Mouse (Mus musculus) ZHBTc4 (cell line): ENCODE measurements around the gene Prkcsh.

Source experiments
- DNase-seq: peaks from one replicate; pipeline ENCODE4 v3.0.0-alpha.2; 2011; ENCODE audit warnings: low read depth, low spot score

Prkcsh gene

GRCm38 (mm10) chr9:22002194-22003162 is at the start of gene Prkcsh, which contains the start of gene Ccdc151:
TSS of gene Prkcsh (plus strand) at chr9:22002806.
TSS of gene Ccdc151 (minus strand) at chr9:22002634.
- peak; percentile 100 for DNase-seq

- no peak for DNase-seq
Measured at GRCm38 (mm10) chr9:21953600-21953999, 49.0 kb upstream of the Prkcsh start.

DNA sequence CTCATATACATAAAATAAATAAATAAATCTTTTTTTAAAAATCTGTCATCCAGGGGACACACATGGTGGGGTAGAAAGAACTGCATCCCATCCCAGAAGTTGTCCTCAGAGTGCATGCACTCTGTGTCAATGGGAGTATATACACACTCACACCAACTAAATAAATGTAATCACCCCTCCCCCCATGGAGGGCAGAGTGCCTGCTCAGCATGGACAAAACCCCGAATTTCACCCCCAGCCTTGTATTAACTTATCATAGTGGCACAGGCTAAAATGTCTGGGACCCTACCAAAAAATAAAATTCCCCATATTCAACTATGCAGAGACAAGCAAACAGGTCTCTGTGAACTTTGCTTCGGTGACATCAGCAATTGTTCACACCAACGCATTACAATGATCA is 48.0 kb upstream of the Prkcsh start:
- no peak for DNase-seq

DNA sequence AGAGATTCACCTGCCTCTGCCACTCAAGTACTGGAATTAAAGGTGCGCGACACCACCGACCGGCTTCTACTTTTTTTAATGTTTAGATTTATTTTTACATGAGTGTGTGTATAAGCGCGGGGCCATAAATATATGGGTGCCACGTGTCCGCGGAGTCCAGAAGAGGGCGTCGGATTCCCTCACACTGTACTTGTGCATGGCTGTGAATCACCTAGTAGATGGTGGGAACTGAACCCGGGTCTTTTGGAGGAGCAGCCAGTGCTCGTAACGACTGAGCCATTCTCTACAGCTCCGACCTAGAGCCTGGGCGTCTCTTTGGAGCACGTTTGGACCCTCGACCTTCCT is 47.4 kb upstream of the Prkcsh start:
- no peak for DNase-seq

GRCm38 (mm10) chr9:21955570-21956281 is 46.9 kb upstream of the Prkcsh start, which contains the start of gene Swsap1:
TSS of gene Swsap1 (plus strand) at chr9:21955755.
- DNase-seq: peak; percentile 98

GRCm38 (mm10) chr9:21958372-21958771 is 44.2 kb upstream of the Prkcsh start:
- DNase-seq: no peak

GRCm38 (mm10) chr9:21959244-21959643 is 43.4 kb upstream of the Prkcsh start:
- no peak for DNase-seq

GRCm38 (mm10) chr9:21960135-21960534 is 42.5 kb upstream of the Prkcsh start:
- no peak for DNase-seq

DNA sequence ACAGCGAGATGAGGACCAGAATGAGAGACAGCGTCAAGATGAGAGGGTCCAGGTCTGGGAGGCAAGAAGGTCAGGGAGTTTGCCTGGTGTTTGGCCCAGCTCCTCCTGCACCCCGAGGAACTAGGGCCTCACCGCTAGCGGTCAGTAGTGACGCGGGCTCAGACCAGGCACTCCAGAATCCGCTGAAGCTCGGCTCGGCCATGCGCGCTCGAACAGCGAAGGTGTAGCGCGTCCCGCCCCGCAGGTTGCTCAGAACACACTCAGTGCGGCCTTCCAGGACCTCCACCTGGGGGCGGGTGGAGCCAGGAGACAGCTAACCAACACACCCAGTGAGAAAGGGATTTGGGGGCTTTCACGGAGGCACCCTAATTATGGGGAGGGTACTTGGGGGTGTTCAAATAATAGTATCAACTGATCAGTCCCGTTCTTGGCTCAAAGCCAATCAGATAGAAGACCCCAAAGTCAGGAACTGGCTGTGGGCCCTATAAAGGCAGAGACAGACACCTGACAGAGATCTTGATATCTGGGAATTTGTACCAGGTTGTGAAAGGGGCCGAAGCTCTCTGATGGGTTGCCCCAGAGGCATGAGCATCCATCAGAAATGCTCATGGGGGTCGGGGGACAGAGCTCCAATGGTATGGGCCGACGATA is 41.9 kb upstream of the Prkcsh start:
- DNase-seq: no peak

DNA sequence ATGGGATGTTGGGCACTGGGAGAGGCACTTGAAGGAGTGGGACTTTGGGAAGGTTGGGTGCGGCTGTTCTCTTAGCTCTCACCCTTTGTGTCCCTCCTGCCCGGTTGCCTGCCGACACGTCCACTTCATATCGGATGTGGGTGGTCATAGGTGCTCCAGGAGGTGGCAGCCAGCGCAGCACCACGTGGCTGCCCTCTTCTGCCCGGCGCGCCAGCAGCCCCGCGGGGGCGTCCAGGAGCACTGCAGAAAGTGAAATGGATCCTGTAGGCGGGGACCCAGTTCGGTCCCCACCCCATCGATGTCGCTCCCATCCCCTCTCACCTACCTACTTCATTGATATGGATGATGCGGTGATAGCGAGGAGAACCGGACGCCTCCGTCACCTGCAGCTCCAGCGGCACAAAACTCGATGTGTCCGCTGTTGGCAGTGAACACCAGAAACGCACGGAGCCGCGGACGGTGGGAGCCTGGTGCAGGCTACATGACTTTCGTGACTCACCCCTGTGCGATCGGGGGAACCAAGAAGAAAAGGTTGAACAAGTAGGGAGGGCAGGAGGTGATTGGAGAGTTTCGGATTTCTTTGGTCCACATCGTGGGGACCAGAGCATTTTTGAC is 41.1 kb upstream of the Prkcsh start:
- DNase-seq: no peak

- DNase-seq: no peak
Measured at GRCm38 (mm10) chr9:21962010-21962409, 40.6 kb upstream of the Prkcsh start.

GRCm38 (mm10) chr9:21962416-21963059 is 40.1 kb upstream of the Prkcsh start:
- peak; percentile 81 for DNase-seq

DNA sequence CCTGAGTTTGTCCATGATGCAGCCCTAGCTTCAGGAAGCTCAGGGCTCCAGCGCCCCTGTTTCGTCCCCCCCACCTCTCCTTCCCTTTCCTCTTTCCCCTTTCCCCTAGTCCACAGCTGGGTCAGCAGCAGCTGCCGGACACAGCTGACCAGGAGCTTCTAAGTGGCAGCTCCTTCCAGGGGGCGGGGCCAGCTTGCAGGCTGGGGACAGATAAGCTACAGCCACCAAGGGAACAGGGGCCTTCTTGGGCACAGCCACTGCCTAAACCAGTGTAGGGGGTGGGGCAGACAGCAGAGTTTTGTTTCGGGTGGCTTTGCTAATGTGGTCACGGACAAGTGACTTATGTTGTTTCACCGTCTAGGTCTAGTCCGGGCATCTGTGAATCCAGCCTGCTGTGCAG is 39.2 kb upstream of the Prkcsh start, which contains the start of gene Epor:
TSS of gene Epor (minus strand) at position 90 of the 400 bp plus-strand sequence.
- DNase-seq: no peak

DNA sequence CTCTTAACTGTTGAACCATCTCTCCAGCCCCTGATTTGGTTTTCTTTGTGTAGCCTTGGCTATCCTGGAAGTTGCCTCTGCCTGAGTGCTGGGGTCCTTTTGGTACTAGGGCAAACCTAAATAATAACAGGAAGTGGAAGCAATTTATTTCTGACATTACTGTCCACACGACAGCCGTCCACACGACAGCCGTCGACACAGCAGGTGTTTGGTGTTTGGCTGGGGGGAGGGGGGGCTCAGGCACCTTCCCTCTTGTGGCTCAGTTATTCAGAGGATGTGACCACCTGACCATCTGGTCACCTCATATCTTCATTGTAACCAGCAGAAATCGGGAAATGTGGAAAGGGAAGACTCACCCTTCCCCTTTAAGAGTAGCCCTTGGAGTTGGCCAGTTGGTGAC is 33.7 kb upstream of the Prkcsh start:
- no peak for DNase-seq

DNA sequence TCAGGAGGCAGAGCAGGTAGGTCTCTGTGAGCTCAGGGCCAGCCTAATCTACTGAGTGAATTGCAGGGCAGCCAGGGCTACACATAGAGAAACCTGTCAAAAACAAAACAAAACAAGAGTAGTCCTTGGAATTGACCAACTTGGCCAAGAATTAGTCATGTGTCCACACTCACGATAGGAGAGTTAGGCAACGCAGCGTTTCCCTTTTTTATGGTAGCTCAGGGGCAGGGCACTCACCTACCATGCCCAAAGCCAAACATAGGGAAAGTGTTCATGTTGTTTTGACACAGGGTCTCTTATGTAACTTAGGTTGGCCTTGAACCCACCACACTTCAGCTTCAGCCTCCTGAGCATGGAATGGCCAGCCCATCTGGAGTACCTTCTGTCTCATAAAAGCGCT is 33.3 kb upstream of the Prkcsh start:
- no peak for DNase-seq

- DNase-seq: no peak
Measured at GRCm38 (mm10) chr9:21976626-21977175, 25.9 kb upstream of the Prkcsh start.

DNA sequence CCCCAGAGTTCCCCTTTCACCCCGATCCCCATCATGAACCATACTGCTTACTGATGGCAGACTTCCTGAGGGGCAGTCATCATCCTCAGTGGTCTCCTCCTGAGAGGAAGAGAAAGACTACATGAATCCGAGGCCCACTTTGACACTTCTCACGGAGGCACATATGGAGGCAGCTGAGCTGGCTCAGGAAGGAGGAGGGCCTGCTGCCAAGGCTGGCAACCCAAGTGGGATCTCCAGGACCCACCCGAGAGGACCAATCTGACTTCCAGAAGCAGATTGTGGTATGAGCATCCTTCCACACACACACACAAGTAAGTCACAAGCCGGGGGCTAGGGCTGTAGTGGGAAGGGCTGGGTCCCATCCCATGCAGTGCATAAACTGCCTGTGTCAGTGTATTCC is 25.3 kb upstream of the Prkcsh start:
- no peak for DNase-seq

DNA sequence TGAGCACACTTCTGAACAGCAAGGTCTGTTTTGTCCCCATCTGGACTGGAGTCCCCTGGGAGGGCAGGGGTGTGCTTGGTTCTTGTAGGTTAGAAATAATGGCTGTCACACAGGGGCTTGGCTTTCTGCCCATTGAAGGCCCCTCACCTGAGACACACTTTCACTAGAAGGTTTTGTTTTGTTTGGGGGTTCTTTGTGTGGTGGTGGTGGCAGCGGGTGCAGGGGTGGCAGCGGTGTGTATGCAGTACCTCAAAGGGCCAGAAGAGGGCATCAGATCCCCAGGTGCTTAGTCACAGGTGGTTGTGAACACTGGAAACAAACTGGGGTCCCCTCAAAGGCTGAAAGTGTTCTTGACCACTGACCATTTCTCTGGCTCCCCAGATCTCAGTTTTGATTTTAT is 24.6 kb upstream of the Prkcsh start:
- peak; percentile 57 for DNase-seq

DNA sequence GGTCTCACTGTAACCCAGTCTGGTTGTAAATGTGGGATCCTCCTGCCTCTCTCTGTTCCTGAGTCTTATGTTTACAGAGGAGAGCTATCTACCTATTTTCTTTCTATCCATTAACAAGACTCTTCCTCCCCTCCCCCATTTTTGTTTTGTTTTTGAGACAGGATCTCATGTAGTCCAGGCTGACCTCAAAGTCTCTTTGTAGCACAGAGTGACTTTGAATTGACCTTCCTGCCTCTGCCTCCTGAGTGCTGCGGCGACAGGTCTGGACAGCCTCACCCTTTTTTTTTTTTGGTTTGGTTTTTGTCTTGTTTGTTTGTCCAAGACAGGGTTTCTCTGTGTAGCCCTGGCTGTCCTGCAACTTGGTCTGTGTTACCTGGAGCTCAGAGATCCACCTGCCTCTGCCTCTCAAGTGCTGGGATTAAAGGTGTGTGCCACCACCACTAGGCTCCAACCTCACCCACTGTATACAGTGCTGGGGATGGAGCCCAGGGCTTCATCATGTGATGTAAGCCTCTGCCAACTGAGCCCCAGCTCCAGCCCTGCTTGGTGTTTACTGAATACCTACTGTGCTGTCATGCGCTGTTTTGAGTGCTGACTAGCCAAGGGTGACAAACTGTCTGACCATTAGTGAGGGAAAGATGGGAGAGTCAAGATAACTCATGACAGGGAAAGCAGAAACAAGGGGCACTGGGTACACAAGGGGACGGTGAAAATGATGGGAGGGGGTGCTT is 24.0 kb upstream of the Prkcsh start:
- DNase-seq: peak; percentile 58

DNA sequence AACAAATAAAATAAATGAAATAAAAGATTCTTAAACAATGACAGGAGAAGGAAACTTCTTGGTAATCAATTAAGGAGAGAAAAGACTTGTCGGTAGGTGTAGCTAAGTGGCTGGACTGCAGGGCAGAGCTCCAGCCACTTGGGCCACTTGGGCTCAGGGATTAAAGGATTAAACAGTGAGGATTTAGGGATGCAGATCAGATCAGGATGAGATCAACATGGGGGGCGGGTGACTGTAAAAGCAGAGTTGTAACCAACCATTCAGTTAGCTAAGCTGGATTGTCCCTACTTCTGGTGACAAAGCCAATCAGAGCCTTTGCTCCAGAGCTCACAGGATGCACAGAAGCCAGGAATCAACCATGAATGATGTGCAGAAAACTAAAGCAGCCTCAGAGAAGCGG is 18.7 kb upstream of the Prkcsh start:
- DNase-seq: no peak
